Mouse (Mus musculus) stomach, postnatal 0 days (tissue): ENCODE data around the gene Sirt2.

Source experiments
- CTCF ChIP-seq: IDR thresholded peaks from 2 replicates; pipeline ENCODE4 v1.5.1; 2016; ENCODE audit warnings: antibody characterized with exemption, low read depth, mild to moderate bottlenecking, moderate library complexity
- EP300 ChIP-seq: optimal IDR thresholded peaks from 2 replicates; pipeline ENCODE3; 2016; ENCODE audit warnings: antibody characterized with exemption

GRCm38 (mm10) chr7:28830981-28831380, 64.4 kb downstream of the Sirt2 start:
- no peak for TF ChIP-seq CTCF
- no peak for TF ChIP-seq EP300
